Mouse (Mus musculus) CH12.LX (cell line): ENCODE results near the gene Hist1h2ab. TPM values are rescaled to one million over a fixed set of nuclear protein-coding genes. Genes with fewer than 3 reads are reported as not detected.

Experiments
- DNase-seq: peaks from one replicate; pipeline ENCODE4 v3.0.0-alpha.2; 2013; ENCODE audit errors: extremely low read depth
- H3K27ac ChIP-seq: 2 replicates; pipeline ENCODE4 v1.5.1; 2012; ENCODE audit warnings: low read depth, mild to moderate bottlenecking, control low read depth, moderate library complexity; ENCODE audit not compliant: insufficient read depth
- H3K27me3 ChIP-seq: replicated peaks from 2 replicates; pipeline ENCODE3; 2012; ENCODE audit warnings: inconsistent platforms
- H3K36me3 ChIP-seq, 2 experiments: replicated peaks in 1 of 2; 2 replicates each; pipeline versions ENCODE3 to v1.6.1; 2012; ENCODE audit warnings: inconsistent platforms in 1 of 2, low read length in 1 of 2, mild to moderate bottlenecking in 1 of 2, mixed read lengths in 1 of 2, moderate library complexity in 1 of 2; ENCODE audit not compliant: control insufficient read depth in 1 of 2, insufficient read depth in 1 of 2
- H3K4me1 ChIP-seq, 2 experiments: 2 replicates each; pipeline ENCODE4 v1.6.1; 2012; ENCODE audit warnings: inconsistent platforms in 1 of 2, moderate library complexity in 1 of 2; ENCODE audit not compliant: insufficient read depth in 2 of 2, control insufficient read depth in 1 of 2
- H3K4me2 ChIP-seq: 2 replicates; pipeline ENCODE4 v1.6.1; 2012; ENCODE audit warnings: low read depth, mild to moderate bottlenecking, control low read depth; ENCODE audit not compliant: poor library complexity, insufficient read depth, severe bottlenecking
- H3K4me3 ChIP-seq, 3 experiments: fragments of 150-350 bp in 1 of 3; sonication (generic) in 1 of 3; replicated peaks in 1 of 3; 2 replicates each; pipeline versions ENCODE3 to v1.5.1; 2011 to 2012; ENCODE audit warnings: low read depth in 2 of 3, low read length in 2 of 3, mild to moderate bottlenecking in 2 of 3, moderate library complexity in 2 of 3, control low read depth in 1 of 3, improper control_type of control experiment in 1 of 3, inconsistent platforms in 1 of 3, mixed read lengths in 1 of 3; ENCODE audit not compliant: poor library complexity in 1 of 3
- H3K79me2 ChIP-seq: replicated peaks from 2 replicates; pipeline ENCODE4 v1.6.1; 2012; ENCODE audit warnings: mild to moderate bottlenecking, moderate library complexity; ENCODE audit not compliant: control insufficient read depth, poor library complexity, insufficient read depth, severe bottlenecking; ENCODE audit errors: extremely low read depth
- H3K9ac ChIP-seq: 2 replicates; pipeline ENCODE4 v1.6.1; 2012; ENCODE audit warnings: low read depth, mild to moderate bottlenecking, control low read depth, moderate library complexity; ENCODE audit not compliant: insufficient read depth
- H3K9me3 ChIP-seq: replicated peaks from 2 replicates; pipeline ENCODE3; 2012; ENCODE audit warnings: low read length, inconsistent platforms, mixed read lengths
- BHLHE40 ChIP-seq: IDR thresholded peaks from 2 replicates; pipeline ENCODE4 v1.6.1; 2011; ENCODE audit warnings: mild to moderate bottlenecking, low read depth, low read length, improper control_type of control experiment
- CHD1 ChIP-seq: IDR thresholded peaks from 2 replicates; pipeline ENCODE4 v1.6.1; 2012; ENCODE audit warnings: low read depth, low read length, improper control_type of control experiment, inconsistent platforms
- CTCF ChIP-seq, 2 experiments: IDR thresholded peaks in 1 of 2; conservative IDR thresholded peaks in 1 of 2; 2 replicates each; pipeline ENCODE4 v1.5.1; 2011 to 2012; ENCODE audit warnings: low read depth in 2 of 2, low read length in 2 of 2, improper control_type of control experiment in 1 of 2, inconsistent platforms in 1 of 2, mild to moderate bottlenecking in 1 of 2, moderate library complexity in 1 of 2
- E2F4 ChIP-seq: IDR thresholded peaks from 2 replicates; pipeline ENCODE4 v1.6.1; 2011; ENCODE audit warnings: low read depth, low read length, improper control_type of control experiment; ENCODE audit not compliant: insufficient replicate concordance
- ELF1 ChIP-seq: IDR thresholded peaks from 2 replicates; pipeline ENCODE4 v1.6.1; 2014; ENCODE audit warnings: low read depth, mild to moderate bottlenecking, inconsistent platforms, low read length, improper control_type of control experiment
- EP300 ChIP-seq: IDR thresholded peaks from 2 replicates; pipeline ENCODE4 v1.6.1; 2011; ENCODE audit warnings: low read length, improper control_type of control experiment
- ETS1 ChIP-seq: conservative IDR thresholded peaks from 2 replicates; pipeline ENCODE4 v1.6.1; 2012; ENCODE audit warnings: low read depth, mild to moderate bottlenecking, inconsistent platforms, low read length, improper control_type of control experiment, moderate library complexity
- GABPA ChIP-seq: IDR thresholded peaks from 2 replicates; pipeline ENCODE4 v1.6.1; 2012; ENCODE audit warnings: low read depth, low read length, improper control_type of control experiment, inconsistent platforms; ENCODE audit not compliant: insufficient replicate concordance
- JUN ChIP-seq: IDR thresholded peaks from 2 replicates; pipeline ENCODE4 v1.6.1; 2011; ENCODE audit warnings: low read depth, mild to moderate bottlenecking, low read length, improper control_type of control experiment, moderate library complexity; ENCODE audit not compliant: insufficient read depth
- JUND ChIP-seq: conservative IDR thresholded peaks from 2 replicates; pipeline ENCODE4 v1.6.1; 2011; ENCODE audit warnings: low read depth, low read length, improper control_type of control experiment
- KAT2A ChIP-seq: IDR thresholded peaks from 2 replicates; pipeline ENCODE4 v1.6.1; 2012; ENCODE audit warnings: low read length, improper control_type of control experiment, inconsistent platforms; ENCODE audit not compliant: insufficient replicate concordance
- MAFK ChIP-seq: IDR thresholded peaks from 2 replicates; pipeline ENCODE4 v1.6.1; 2011; ENCODE audit warnings: low read length, improper control_type of control experiment; ENCODE audit not compliant: insufficient replicate concordance
- MAX ChIP-seq: IDR thresholded peaks from 2 replicates; pipeline ENCODE4 v1.6.1; 2011; ENCODE audit warnings: low read length, improper control_type of control experiment
- MAZ ChIP-seq: IDR thresholded peaks from 2 replicates; pipeline ENCODE4 v1.6.1; 2012; ENCODE audit warnings: low read depth, mild to moderate bottlenecking, inconsistent platforms, low read length, improper control_type of control experiment, moderate library complexity
- MEF2A ChIP-seq: IDR thresholded peaks from 2 replicates; pipeline ENCODE4 v1.6.1; 2014; ENCODE audit warnings: low read depth, mild to moderate bottlenecking, inconsistent platforms, low read length, improper control_type of control experiment, borderline replicate concordance
- MXI1 ChIP-seq: IDR thresholded peaks from 2 replicates; pipeline ENCODE4 v1.6.1; 2011; ENCODE audit warnings: mild to moderate bottlenecking, low read depth, low read length, improper control_type of control experiment
- PAX5 ChIP-seq: IDR thresholded peaks from 2 replicates; pipeline ENCODE4 v1.6.1; 2012; ENCODE audit warnings: low read length, inconsistent platforms, mixed read lengths
- POLR2A ChIP-seq: IDR thresholded peaks from 2 replicates; pipeline ENCODE4 v1.6.1; 2011; ENCODE audit warnings: low read depth, mild to moderate bottlenecking, improper control_type of control experiment, low read length
- SMC3 ChIP-seq: IDR thresholded peaks from 2 replicates; pipeline ENCODE4 v1.6.1; 2011; ENCODE audit warnings: low read depth, low read length, improper control_type of control experiment
- UBTF ChIP-seq: IDR thresholded peaks from 2 replicates; pipeline ENCODE4 v1.6.1; 2012; ENCODE audit warnings: low read depth, mild to moderate bottlenecking, inconsistent platforms, low read length, improper control_type of control experiment, moderate library complexity
- USF1 ChIP-seq: IDR thresholded peaks from 2 replicates; pipeline ENCODE4 v1.6.1; 2014; ENCODE audit warnings: low read depth, mild to moderate bottlenecking, inconsistent platforms, low read length, improper control_type of control experiment
- USF2 ChIP-seq: conservative IDR thresholded peaks from 2 replicates; pipeline ENCODE4 v1.6.1; 2011; ENCODE audit warnings: low read depth, low read length, improper control_type of control experiment
- ZMIZ1 ChIP-seq: IDR thresholded peaks from 2 replicates; pipeline ENCODE4 v1.6.1; 2012; ENCODE audit warnings: low read depth, mild to moderate bottlenecking, inconsistent platforms, low read length, improper control_type of control experiment
- ZNF384 ChIP-seq: IDR thresholded peaks from 2 replicates; pipeline ENCODE4 v1.6.1; 2012; ENCODE audit warnings: low read depth, low read length, improper control_type of control experiment, inconsistent platforms
- dilution Hi-C: fragments of 300-500 bp; cut with MboI; formaldehyde crosslinking; loops from 2 replicates; pipeline ENCODE4 v1.14.3; 2020; ENCODE audit warnings: low sequenced_read_pairs; ENCODE audit not compliant: extremely low pct_unique_long_range_greater_than_20kb, extremely low pct_ligation_motif_present
- in situ Hi-C: fragments of 300-500 bp; cut with MboI; formaldehyde crosslinking; loops from 3 replicates; pipeline ENCODE4 v1.14.3; 2019; ENCODE audit warnings: low sequenced_read_pairs, low pct_ligation_motif_present, low pct_unique_long_range_greater_than_20kb, mixed read lengths
- polyA plus RNA-seq: library from polyadenylated mRNA; unstranded; fragments of >175 nt; gene quantifications from 2 replicates; pipeline ENCODE4 v1.2.1, GENCODE M21; 2012; ENCODE audit warnings: low read depth; ENCODE audit not compliant: insufficient read length
- total RNA-seq, 2 experiments: library from RNA; depleted of rRNA; stranded (reverse); fragments of 300-350 nt in 1 of 2; fragments of >200 nt in 1 of 2; gene quantifications; 2 replicates each; pipeline ENCODE4 v1.2.3; 2012 to 2014

The Hist1h2ab gene
- total and polyA plus RNA-seq, 3 experiments, result 2.9 to 2,243 (median 32.6) TPM

DNA sequence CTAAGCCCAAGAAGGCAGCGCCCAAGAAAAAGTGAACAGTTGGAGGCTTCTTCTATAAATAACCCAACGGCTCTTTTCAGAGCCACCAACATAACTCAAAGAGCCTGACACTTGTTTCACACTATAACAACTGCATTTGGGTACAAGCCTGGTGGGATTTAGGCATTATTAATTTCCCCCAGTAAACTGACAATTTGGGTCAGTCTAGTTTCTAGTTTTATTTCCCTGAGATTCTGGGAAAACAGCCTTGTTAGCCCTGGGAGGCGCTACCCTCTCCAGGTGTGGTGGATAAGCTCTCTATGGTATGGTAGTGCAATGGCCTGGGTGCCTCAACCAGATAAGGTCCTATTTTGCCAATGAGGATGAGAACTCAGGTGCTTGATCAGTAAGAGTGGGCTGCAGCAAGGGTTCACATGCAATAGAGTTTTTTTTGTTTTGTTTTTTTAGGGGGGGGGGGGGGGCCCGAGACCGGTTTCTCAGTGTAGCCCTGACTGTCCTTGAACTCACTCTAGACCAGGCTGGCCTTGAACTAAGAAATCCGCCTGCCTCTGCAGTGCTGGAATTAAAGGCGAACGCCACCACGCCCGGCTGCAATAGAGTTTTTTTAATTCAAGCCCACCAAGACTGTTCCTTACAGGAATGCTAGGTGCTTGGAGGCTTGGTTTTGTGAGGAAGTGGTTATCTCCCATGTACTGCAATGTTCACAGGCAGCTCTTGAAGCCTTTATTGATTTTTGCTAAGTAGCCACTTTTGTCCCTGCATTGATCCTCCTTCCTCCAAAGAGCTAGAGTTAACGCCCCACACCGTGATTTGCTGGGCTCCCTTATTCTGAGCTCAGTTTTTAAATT is 13.6 kb downstream of the Hist1h2ab start (continued):
- TF ChIP-seq MAX (no peak), ETS1 (no peak), KAT2A (no peak), EP300 (no peak), MAZ (no peak), POLR2A (peak; percentile 78), BHLHE40 (no peak), SMC3 (no peak), JUN (no peak), MXI1 (no peak), CHD1 (peak; percentile 70)

DNA sequence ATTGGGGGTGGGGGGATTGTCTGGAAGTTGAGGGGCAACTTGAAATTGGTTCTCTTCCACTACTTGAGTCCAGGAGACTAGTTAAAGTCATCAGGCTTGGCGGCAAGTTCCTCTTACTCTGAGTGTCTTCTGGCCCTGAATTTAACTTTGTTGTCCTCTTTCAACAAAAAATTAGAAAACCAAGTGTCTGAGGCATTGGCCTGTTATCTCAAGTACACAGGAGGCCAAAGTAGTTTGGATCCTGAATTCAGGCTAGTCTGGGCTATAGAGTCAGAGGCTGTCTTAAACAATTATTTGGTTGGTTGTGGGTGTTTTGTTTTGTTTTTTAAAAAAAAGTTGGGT is 14.2 kb downstream of the Hist1h2ab start:
- Histone ChIP-seq H3K9ac (no peak overlapping the region; the same call in 1 of the 2 replicates), H3K4me2 (peak overlapping the region; percentile 88; the same call in 1 of the 2 replicates), H3K36me3 (no peaks in the 10 kb centered on the region), H3K27ac (no peak overlapping the region), H3K27me3 (no peaks in the 10 kb centered on the region), H3K4me3 (no peak overlapping the region), H3K79me2 (no peaks in the 10 kb centered on the region), H3K9me3 (no peaks in the 10 kb centered on the region), H3K4me1 (peaks cover 0 to 20% of the 10 kb centered on the region in 2 experiments; a peak in 2 of 4 replicates)
- in situ Hi-C loops (loop anchor here (25.0 kb wide), 1 partner anchor 1728 kb away; the partner anchor contains the start of genes Hist1h2ag, Hist1h2ah, Hist1h2bj and Hist1h2bk), dilution Hi-C loops (no loop called here)
- TF ChIP-seq ETS1, result no peak
- no peak for TF ChIP-seq E2F4
- TF ChIP-seq MAZ, result no peak
- no peak for TF ChIP-seq ZMIZ1
- TF ChIP-seq MXI1, result no peak
- no peak for TF ChIP-seq USF2
- TF ChIP-seq PAX5, result no peak
- TF ChIP-seq MEF2A, result no peak
- TF ChIP-seq UBTF, result no peak
- no peak for TF ChIP-seq CTCF (conservative IDR thresholded peaks at IDR 0.05 in 1 of 2, IDR thresholded peaks at IDR 0.05 in 1 of 2; ENCODE audit: low read depth in 2 of 2, low read length in 2 of 2)
- TF ChIP-seq ELF1, result no peak
- no peak for TF ChIP-seq USF1
- no peak for TF ChIP-seq ZNF384
- no peak for TF ChIP-seq BHLHE40
- no peak for TF ChIP-seq SMC3
- no peak for TF ChIP-seq MAFK
- TF ChIP-seq JUND, result no peak
- no peak for TF ChIP-seq GABPA
- no peak for DNase-seq
